8 mouse cellular contexts compared by ENCODE assay signal in genomic region chr12:86805315-86805714, GRCm38 (mm10).
DNase-seq lines count a peak whose midpoint lies in the region; ATAC-seq and TF ChIP-seq lines count a peak whose summit lies in the region.

No protein-coding gene starts in this region.

- peak overlapping the region; percentile 67; the same call in 1 of the 2 replicates for H3K27ac ChIP-seq in kidney, adult 2 months (ENCODE audit: insufficient read depth, low read depth, low read length)
- peak overlapping the region; percentile 90 for H3K27ac ChIP-seq in embryonic facial prominence, embryonic 10.5 days (replicated peaks)
- H3K27ac ChIP-seq in hindbrain, embryonic 14.5 days, result peak overlapping the region; percentile 98
- no peak overlapping the region for H3K27ac ChIP-seq in liver, embryonic 11.5 days (ENCODE audit: low read depth, low read length)

- H3ac ChIP-seq in myocyte (ENCODE audit: control insufficient read depth, insufficient read length), result no peak overlapping the region

- H3K27me3 ChIP-seq in kidney, adult 2 months (replicated peaks; ENCODE audit: control insufficient read depth, insufficient read depth, low read length), result no peaks in the 10 kb centered on the region
- H3K27me3 ChIP-seq in embryonic facial prominence, embryonic 10.5 days (replicated peaks; ENCODE audit: low read depth, poor library complexity, severe bottlenecking), result peaks cover 12% of the 10 kb centered on the region; the same call in 1 of the 2 replicates
- no peaks in the 10 kb centered on the region for H3K27me3 ChIP-seq in hindbrain, embryonic 14.5 days (ENCODE audit: control insufficient read depth, insufficient read depth, low read length)
- H3K27me3 ChIP-seq in myocyte (ENCODE audit: control insufficient read depth, insufficient read depth, insufficient read length), result no peaks in the 10 kb centered on the region
- H3K27me3 ChIP-seq in liver, embryonic 11.5 days (replicated peaks; ENCODE audit: control insufficient read depth, insufficient read depth, low read length), result peaks cover 5% of the 10 kb centered on the region; the same call in 1 of the 2 replicates

- no peak for TF ChIP-seq POLR2A in kidney, adult 2 months (IDR thresholded peaks at IDR 0.05; ENCODE audit: low read depth, low read length)
- TF ChIP-seq POLR2A in myocyte (IDR thresholded peaks at IDR 0.05; ENCODE audit: insufficient read length, low read depth), result no peak

- no peaks in the 10 kb centered on the region for H3K79me2 ChIP-seq in myocyte (ENCODE audit: control insufficient read depth, insufficient read depth)

- H3K4me3 ChIP-seq in kidney, adult 2 months (ENCODE audit: insufficient read depth, low read depth, low read length), result no peak overlapping the region
- H3K4me3 ChIP-seq in embryonic facial prominence, embryonic 10.5 days, result no peak overlapping the region
- no peak overlapping the region for H3K4me3 ChIP-seq in hindbrain, embryonic 14.5 days (replicated peaks; ENCODE audit: low read length)
- no peak overlapping the region for H3K4me3 ChIP-seq in myocyte
- no peak overlapping the region for H3K4me3 ChIP-seq in liver, embryonic 11.5 days (ENCODE audit: low read depth, low read length)

- no peaks in the 10 kb centered on the region for H3K36me3 ChIP-seq in kidney, adult 2 months (ENCODE audit: control insufficient read depth, insufficient read depth, low read length)
- H3K36me3 ChIP-seq in embryonic facial prominence, embryonic 10.5 days (replicated peaks), result no peaks in the 10 kb centered on the region
- H3K36me3 ChIP-seq in hindbrain, embryonic 14.5 days (replicated peaks; ENCODE audit: control insufficient read depth, insufficient read depth), result no peaks in the 10 kb centered on the region
- no peaks in the 10 kb centered on the region for H3K36me3 ChIP-seq in myocyte (ENCODE audit: control insufficient read depth, insufficient read depth)
- H3K36me3 ChIP-seq in liver, embryonic 11.5 days (ENCODE audit: control insufficient read depth, insufficient read depth, low read length), result no peaks in the 10 kb centered on the region

- H3K9me3 ChIP-seq in embryonic facial prominence, embryonic 10.5 days, result no peaks in the 10 kb centered on the region
- H3K9me3 ChIP-seq in hindbrain, embryonic 14.5 days (ENCODE audit: control insufficient read depth, low read length), result no peaks in the 10 kb centered on the region
- no peaks in the 10 kb centered on the region for H3K9me3 ChIP-seq in liver, embryonic 11.5 days (ENCODE audit: control insufficient read depth, low read length)

- ATAC-seq in hindbrain, embryonic 14.5 days (ENCODE audit: low FRiP score), result no peak
- no peak for ATAC-seq in liver, embryonic 11.5 days (replicated peaks; ENCODE audit: low FRiP score)

- WGBS in kidney, adult 2 months, result 68% methylated on average over 4 of the region's 4 CpGs
- WGBS in embryonic facial prominence, embryonic 10.5 days, result 61% methylated on average over 4 of the region's 4 CpGs
- WGBS in hindbrain, embryonic 14.5 days, result 58% methylated on average over 4 of the region's 4 CpGs
- 63% methylated on average over 4 of the region's 4 CpGs for WGBS in liver, embryonic 11.5 days

- TF ChIP-seq CTCF in kidney, adult 2 months (conservative IDR thresholded peaks at IDR 0.05; ENCODE audit: insufficient read depth, insufficient read length, low read depth, low read length), result no peak

- DNase-seq in kidney, adult 2 months, result no peak
- no peak for DNase-seq in kidney, postnatal 14 days
- DNase-seq in embryonic facial prominence, embryonic 10.5 days (ENCODE audit: low spot score), result no peak
- no peak for DNase-seq in hindbrain, embryonic 14.5 days (ENCODE audit: low spot score)
- DNase-seq in gastrocnemius, postnatal 25 days, result no peak
- no peak for DNase-seq in liver, embryonic 11.5 days (ENCODE audit: low spot score)
- DNase-seq in right cerebral cortex, postnatal 4 days, result no peak

- 0 out of 2 replicates have a peak overlapping the region, but pooled peaks have one; percentile 44 for H3K4me2 ChIP-seq in hindbrain, embryonic 14.5 days (replicated peaks)
- H3K4me2 ChIP-seq in myocyte (ENCODE audit: low read depth), result peak overlapping the region; percentile 61
- no peak overlapping the region for H3K4me2 ChIP-seq in liver, embryonic 11.5 days

- no peak overlapping the region for H3K9ac ChIP-seq in hindbrain, embryonic 14.5 days
- no peak overlapping the region for H3K9ac ChIP-seq in liver, embryonic 11.5 days (ENCODE audit: low read depth, low read length)

- H3K4me1 ChIP-seq in kidney, adult 2 months (ENCODE audit: control insufficient read depth, insufficient read depth, low read length), result peaks cover 51% of the 10 kb centered on the region
- peaks cover 96% of the 10 kb centered on the region for H3K4me1 ChIP-seq in embryonic facial prominence, embryonic 10.5 days
- peaks cover 94% of the 10 kb centered on the region for H3K4me1 ChIP-seq in hindbrain, embryonic 14.5 days (replicated peaks; ENCODE audit: control insufficient read depth, insufficient read depth, low read length)
- peaks cover 50% of the 10 kb centered on the region for H3K4me1 ChIP-seq in liver, embryonic 11.5 days (replicated peaks; ENCODE audit: control insufficient read depth, insufficient read depth, low read length)

TF ChIP-seq in myocyte, 11 proteins besides CTCF, POLR2A, EP300 and RAD21:
- TF ChIP-seq E2F4 (IDR thresholded peaks at IDR 0.05; ENCODE audit: insufficient read depth) (no peak), MYOD1 (IDR thresholded peaks at IDR 0.05; ENCODE audit: control insufficient read depth in 1 of 3, insufficient read length in 2 of 3, low read depth in 2 of 3) (no peak), TCF12 (IDR thresholded peaks at IDR 0.05; ENCODE audit: insufficient read depth, poor library complexity, severe bottlenecking) (no peak), MAX (IDR thresholded peaks at IDR 0.05; ENCODE audit: low read depth) (no peak), POLR2AphosphoS2 (IDR thresholded peaks at IDR 0.05; ENCODE audit: insufficient read length, low read depth) (no peak), TCF3 (IDR thresholded peaks at IDR 0.05; ENCODE audit: insufficient read length, low read depth) (no peak), CEBPB (IDR thresholded peaks at IDR 0.05; ENCODE audit: insufficient read depth, poor library complexity, severe bottlenecking) (no peak), REST (IDR thresholded peaks at IDR 0.05; ENCODE audit: insufficient read depth, insufficient read length) (no peak), MYOG (IDR thresholded peaks at IDR 0.05; ENCODE audit: control insufficient read depth in 1 of 3, insufficient read depth in 1 of 3, insufficient read length in 2 of 3, low read depth in 2 of 3) (no peak), SRF (IDR thresholded peaks at IDR 0.05; ENCODE audit: control insufficient read depth, insufficient read length, low read depth) (no peak), USF1 (IDR thresholded peaks at IDR 0.05; ENCODE audit: low read depth) (no peak)
TF ChIP-seq in myocyte: peak in this region for 0.
